Mouse (Mus musculus) ovary, postnatal 36 days (tissue): Measurements from ENCODE around the gene 4930452B06Rik.

Experiments
- DNase-seq: peaks from one replicate; pipeline ENCODE4 v3.0.0; 2022; ENCODE audit warnings: low spot score, mixed read lengths

4930452B06Rik gene

DNA sequence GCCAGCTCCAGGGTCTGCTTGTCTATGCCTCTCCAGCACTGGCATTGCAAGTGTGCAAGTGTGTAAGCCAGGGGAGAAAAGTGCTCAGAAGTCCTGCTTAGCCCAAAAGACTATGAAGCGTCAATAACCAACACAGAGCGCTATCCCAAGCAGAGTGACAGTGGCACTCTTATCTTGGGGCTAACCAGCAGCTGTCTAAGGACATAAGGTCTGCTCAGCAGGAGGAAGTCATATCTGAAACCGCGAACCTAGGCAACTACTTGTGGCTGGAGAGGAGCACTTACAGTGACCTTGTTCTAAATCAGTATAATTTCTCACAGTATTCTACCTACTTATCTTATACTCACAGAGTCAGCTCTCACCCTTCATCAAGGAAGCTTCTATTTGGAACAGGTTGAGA, 214.9 kb downstream of the 4930452B06Rik start:
- no peak for DNase-seq

DNA sequence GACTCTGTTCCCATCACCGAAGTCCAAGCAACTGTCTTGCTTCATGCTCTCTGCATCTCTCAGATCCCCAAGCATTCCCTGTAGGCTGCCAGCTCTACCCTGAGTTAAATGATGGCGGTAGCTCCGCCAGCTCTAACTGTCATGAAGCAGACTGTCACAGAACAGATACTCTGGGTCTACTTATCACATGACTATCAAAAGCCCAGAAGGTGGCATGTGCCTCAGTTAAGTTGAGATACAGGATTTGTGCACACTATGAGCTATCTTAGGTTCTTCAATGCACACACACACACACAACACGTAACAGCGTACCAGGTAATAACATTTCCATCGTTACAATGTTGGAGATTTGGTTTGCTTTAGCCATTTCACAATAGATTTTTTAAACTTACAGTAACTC, 215.7 kb downstream of the 4930452B06Rik start:
- DNase-seq = no peak

DNA sequence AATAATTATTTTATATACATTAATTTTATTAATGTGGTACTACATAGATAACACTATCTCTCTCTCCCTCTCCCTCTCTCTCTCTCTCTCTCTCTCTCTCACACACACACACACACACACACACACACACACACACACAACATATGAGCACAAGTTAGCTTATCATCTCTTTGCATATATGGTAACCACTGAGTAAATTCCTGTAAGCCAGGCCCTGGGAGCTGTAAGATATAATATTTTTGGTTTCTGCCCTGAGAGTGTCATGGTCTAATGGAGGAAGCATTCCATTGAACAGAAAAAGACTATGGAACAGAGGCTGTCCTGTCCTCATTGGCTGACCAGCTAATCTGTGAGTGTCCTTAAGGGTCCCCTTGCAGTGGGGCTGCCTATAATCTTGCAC, 216.7 kb downstream of the 4930452B06Rik start:
- DNase-seq = no peak

DNA sequence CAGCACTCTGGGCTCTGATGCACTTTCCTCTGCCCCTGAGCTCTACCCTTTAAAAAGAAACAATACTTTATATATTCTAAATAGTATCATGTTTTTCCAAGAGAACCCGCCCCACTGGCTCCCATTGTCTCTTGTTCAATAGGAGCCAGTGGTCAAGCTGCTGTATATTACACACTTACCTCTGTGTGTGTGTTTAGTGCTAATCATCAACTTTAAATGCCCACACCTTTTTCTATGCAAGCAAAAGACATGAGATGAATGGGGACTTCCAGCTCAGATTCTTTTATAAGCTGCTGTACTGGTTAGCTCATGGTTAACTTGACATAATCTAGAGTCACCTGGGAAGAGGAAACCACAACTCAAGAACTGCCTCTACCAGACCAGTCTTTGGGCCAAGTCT, 218.7 kb downstream of the 4930452B06Rik start:
- DNase-seq = no peak

DNA sequence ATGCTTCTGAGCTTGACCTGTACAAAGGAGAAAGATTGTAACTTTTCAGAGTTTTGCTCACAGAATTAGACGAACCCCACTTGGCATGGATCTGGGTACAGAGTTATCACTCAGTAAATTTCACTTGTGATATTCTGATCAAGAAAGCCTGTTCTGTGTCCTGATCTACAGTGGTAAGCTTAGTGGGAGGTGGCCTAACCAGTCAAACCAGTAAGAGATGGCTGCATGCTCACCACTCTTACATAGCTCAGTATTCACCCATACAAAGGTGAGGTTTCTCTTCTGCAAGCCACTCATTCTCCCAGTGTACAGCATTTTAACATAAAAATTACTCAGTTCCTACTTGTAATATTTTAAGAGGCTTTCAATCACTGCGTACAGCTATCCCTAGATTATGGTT, 221.7 kb downstream of the 4930452B06Rik start:
- no peak for DNase-seq

DNA sequence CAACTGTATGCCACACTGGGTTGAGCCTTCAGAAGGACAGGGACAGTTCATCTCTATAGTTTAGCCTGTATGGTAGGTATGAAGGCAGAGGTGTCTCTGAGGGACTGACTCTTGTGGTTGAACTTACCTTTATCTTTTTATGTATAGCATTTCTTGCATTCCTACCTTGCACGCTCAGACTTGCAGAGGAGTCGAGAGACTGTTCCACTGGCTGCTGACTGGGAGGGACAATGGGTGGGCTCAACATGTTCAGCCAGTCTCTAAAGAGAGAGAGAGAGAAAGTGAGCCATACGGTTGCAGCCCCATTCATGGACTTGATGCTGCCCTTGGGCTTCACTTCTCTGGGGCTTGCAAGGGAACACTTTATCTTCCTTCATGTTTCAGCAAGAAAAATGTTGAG, 223.3 kb downstream of the 4930452B06Rik start:
- DNase-seq = no peak

DNA sequence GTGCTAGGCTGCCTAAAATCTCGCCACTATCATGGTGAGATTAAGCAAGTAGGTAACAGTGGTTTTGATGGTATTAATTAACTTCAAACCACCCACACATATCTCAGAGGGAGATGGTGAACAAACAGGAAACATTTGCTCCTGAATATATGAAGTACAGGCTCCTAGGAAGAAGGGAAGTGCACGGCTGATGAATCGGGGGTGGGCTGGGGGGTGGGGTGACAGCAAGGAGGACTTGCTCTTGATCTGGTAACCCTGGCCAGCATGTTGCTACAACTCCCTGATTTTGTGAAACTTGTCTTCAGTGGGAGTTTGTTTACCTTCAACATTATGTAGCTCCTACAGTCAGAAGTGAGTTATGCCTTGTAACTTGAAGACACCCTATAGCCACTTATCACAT, 224.4 kb downstream of the 4930452B06Rik start:
- DNase-seq = no peak

DNA sequence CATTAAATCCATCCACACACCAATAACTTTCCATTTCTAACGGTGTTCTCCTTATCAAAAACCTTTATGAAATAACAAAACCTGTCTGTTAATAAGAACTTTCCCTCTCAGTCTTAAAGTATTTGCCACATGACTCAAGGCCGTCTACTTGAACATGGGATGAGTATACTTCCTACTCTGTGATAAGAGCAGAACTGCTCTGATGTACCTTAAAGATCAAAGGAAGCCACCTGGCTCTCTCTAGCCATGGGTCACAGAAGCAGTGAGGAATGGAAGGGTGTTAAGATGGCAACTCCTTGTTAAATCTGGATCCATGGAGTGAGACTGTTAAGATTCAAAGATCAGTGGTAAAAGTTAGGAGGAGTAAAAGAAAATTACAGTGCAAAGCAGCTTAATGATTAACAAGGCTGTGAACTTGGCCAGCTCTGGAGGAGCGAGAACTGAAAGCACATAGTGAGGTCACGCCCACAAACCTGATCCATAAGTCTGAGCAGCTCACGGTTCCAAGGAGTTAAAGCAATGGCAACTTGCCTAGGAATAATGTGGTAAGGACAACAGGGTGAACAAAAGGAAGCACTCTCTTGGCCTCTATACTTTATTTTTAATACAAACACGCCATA, 235.3 kb downstream of the 4930452B06Rik start:
- no peak for DNase-seq

DNA sequence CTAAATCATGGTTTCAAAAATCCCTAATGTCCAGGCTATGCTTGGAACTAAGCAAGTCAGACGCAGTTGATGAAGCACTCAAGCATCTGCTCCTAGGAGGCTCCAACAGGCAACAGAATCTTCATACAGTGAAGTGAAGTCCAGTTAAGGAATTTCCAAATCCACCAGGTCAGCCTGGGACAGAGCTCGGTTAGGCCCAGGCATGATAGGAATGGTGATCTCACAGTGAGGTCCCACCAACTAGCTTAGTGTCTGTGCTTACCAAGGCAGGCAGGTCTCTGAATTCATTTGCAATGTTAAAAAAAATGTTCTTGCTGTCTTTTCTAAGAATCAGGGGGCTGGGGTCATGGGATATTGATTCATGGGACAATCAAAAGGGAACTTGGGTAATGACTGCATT, 236.3 kb downstream of the 4930452B06Rik start:
- no peak for DNase-seq

DNA sequence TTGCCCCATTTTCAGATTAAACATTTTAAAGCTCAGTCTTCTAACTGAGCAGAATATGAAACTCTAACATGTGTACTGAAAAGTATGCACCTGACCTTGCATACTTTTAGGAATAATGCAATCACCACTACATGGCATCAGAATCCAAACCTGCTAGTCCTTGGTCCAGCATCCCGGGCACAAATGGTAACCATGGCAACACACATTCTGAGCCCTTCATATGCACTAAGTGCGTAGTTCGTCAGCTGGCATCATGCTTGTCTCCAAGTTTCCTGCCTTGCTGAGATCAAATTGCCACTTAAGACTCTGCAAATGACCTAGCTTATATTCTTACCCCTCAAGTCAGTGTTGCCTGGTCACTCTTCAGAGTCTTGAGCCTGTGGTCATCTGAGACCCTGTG, 243.2 kb downstream of the 4930452B06Rik start:
- no peak for DNase-seq

DNA sequence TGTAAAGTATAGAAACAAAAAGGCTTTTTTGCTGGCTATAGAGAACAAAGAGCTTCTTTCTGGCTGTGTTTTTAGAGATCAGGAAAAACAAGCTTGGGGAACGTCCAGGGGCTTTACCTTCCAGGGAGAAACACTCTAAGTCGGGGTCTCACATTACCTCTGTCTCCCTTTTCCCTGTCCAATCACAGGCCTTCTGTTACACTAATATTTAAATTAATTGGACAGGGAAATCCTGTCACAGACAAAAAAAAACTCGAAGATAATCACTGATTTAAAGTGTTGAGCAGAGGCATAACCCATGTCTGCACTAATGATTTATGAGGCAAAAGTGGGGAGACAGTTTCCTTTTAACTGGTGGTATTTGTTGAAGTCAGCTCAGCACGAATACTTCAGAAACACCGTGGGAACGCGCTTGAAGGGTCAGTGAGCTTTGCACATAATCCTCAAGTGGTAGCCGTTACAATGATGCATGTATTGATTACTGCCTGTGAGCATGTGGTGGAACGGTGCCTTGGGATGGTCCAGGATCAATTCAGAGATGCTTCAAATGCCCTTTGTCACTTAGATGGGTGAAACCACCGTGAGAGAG, 244.7 kb downstream of the 4930452B06Rik start:
- no peak for DNase-seq

DNA sequence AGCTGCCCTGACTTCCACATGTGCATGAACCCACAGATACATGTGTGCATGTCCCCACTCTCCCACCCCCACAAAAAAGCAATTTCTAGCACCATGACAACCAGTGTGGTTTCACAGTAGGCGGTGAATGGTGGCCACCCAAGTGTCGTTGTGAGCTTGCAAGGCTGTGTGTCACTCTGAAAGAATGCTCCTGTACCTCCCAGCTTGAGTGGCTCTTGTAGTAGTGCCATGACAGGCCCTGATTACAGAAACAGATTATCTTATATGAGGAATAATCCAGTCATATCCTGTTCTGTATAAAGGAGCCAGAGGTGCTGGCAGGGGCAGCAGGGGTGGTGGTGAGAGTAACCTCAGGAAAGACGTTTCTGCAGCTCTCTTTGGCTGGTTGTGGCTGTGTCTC, 247.4 kb downstream of the 4930452B06Rik start:
- no peak for DNase-seq

DNA sequence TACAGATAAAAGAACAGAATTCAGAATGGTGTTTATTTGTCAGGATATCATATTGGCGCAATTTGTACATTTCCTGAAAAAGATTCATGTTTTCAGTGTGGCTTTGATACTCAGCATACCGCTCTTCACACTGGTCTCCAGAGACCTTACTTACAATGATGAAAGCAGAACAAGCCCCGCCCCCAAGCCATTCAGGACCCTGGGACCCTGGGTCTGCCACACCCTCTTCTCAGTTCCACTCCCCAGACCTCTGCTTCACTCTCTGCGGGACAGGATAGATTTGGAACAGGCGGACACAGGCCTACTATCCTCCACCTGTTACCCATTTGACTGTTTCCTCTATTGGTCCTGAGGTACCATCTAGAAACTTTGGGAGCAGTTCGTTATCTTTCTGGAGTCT, 260.1 kb downstream of the 4930452B06Rik start:
- no peak for DNase-seq

DNA sequence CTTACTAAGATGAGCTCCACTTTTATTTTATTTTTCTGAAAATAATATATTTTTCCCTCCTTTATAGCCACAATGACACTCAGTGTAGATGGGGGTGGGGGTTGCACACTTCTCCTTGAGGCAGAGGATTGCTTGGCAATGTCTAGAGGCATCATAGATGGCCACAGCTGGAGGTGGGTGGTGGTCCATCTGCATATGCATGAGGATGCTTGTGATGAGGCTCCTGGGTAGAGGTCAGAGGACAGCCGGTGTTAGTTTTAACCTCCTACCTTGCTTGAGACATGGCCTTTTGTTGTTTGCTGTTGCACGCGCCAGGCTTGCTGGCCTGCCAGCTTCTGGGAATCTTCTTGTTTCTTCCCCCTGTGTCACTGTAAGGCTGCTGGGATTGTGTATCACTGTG, 262.7 kb downstream of the 4930452B06Rik start:
- DNase-seq = no peak

DNA sequence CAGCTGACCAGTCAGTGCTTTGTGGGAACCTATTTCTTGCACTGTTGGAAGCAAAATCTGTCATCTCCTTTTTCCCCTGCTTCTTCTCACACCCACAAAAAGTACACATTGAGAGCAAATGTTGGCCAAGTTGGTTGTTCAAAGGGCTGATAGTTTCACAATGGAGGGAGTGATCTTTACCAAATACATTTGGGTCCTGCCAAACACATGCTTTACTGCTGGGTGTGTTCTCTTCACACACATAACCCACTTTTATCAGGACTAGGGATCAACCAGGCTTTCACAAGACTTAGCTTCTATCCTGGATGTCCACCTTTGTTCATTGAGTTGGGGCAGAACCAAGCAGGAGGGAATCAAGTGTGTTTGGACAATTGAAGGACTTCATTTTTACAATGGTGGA, 267.5 kb downstream of the 4930452B06Rik start:
- no peak for DNase-seq

DNA sequence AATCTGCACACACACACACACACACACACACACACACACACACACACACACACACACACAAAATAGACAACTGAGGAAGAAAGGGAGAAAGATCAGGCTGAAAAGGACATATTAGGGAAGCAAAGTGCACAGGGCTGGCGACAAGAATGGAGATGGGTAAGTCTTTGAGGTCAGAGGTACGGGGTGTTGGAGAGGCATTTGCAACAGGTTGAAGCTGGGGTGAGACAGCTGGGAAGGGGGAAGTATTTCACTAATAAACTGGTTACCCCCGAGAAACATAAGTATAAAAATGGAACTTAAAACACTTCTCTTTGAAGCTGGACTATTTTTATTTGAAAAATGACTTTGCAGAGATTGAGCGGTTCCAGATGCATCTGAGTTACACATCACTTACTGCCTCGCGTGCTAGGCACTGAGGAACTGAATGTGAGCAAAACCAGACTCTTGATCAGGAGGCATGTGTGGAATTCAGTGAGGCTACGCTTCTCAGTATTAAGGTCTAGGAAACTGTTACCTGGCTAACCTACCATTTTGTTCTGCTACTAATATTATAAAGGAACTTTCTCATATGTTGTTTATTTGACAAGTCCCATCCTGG, 270.3 kb downstream of the 4930452B06Rik start:
- no peak for DNase-seq

DNA sequence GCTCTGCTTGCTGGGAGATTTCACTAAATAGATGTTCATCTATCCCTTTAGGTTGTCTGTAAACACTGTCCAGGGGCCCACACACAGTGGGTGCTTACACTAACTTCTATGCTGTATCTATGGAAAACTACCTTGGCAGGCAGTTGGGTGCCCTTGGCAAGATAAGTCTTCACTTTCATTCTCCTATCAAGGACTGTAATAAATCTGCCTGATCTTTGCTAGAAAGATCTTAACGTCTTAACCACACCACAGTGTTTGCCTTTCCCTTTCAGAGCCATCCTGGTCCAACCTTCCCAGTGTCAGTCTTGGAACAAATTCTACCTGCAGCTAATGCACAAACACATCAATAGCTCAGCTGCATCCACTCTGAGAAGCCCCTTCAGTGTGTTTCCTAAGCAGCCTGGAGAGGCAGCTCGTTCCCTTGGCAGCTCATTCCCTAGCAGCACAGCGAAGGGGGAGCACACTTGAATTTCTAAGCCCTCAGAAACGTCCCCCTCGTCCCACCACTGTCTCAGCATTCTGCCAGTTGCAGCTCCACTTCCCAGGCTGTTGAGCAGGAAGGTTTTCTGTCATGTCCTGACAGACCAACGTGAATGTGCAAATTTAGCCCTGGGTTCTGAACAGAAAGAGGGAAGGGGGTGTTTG, 273.7 kb downstream of the 4930452B06Rik start:
- no peak for DNase-seq
